Mouse (Mus musculus) brain, embryonic 14.5 days (tissue): ENCODE results near the gene Yipf2.

Source experiments
- CTCF ChIP-seq: fragments of 200-500 bp; IDR thresholded peaks from 2 replicates; pipeline ENCODE4 v1.5.1; 2012; ENCODE audit warnings: inconsistent platforms, mild to moderate bottlenecking, moderate library complexity, borderline replicate concordance; ENCODE audit not compliant: insufficient read depth, insufficient read length; ENCODE audit errors: extremely low read depth
- POLR2A ChIP-seq: fragments of 200-500 bp; IDR thresholded peaks from 2 replicates; pipeline ENCODE4 v1.6.1; 2012; ENCODE audit warnings: mild to moderate bottlenecking, inconsistent platforms, borderline replicate concordance; ENCODE audit not compliant: poor library complexity, insufficient read depth, insufficient read length, severe bottlenecking; ENCODE audit errors: extremely low read depth

GRCm38 (mm10) chr9:21614864-21615616 is 22.4 kb upstream of the Yipf2 start:
- TF ChIP-seq POLR2A (no peak), CTCF (no peak)
